Mouse (Mus musculus) myocyte (in vitro differentiated cells): ENCODE results near the gene Hoxc5. TPM values are rescaled to one million over a fixed set of nuclear protein-coding genes. Genes with fewer than 3 reads are reported as not detected.

Source experiments
- H3K27me3 ChIP-seq: one replicate; pipeline ENCODE4 v1.6.1; 2011; ENCODE audit not compliant: control insufficient read depth, insufficient read depth, insufficient read length
- H3K36me3 ChIP-seq: one replicate; pipeline ENCODE4 v1.6.1; 2011; ENCODE audit not compliant: control insufficient read depth, insufficient read depth
- H3K4me2 ChIP-seq: one replicate; pipeline ENCODE4 v1.6.1; 2011; ENCODE audit warnings: low read depth, control low read depth
- H3K4me3 ChIP-seq: one replicate; pipeline ENCODE4 v1.5.1; 2011; ENCODE audit warnings: mild to moderate bottlenecking, control low read depth, moderate library complexity
- H3K79me2 ChIP-seq: one replicate; pipeline ENCODE4 v1.6.1; 2011; ENCODE audit not compliant: control insufficient read depth, insufficient read depth
- H3ac ChIP-seq: one replicate; pipeline ENCODE4 v1.6.1; 2011; ENCODE audit not compliant: control insufficient read depth, insufficient read length
- CEBPB ChIP-seq: IDR thresholded peaks from 2 replicates; pipeline ENCODE4 v1.6.1; 2011; ENCODE audit warnings: mild to moderate bottlenecking, moderate library complexity; ENCODE audit not compliant: poor library complexity, insufficient read depth, severe bottlenecking
- E2F4 ChIP-seq: IDR thresholded peaks from one replicate; pipeline ENCODE4 v1.6.1; 2011; ENCODE audit warnings: mild to moderate bottlenecking, control low read depth, moderate library complexity; ENCODE audit not compliant: insufficient read depth
- MAX ChIP-seq: IDR thresholded peaks from one replicate; pipeline ENCODE4 v1.6.1; 2011; ENCODE audit warnings: low read depth, mild to moderate bottlenecking, control low read depth
- MYOD1 ChIP-seq, 3 experiments: IDR thresholded peaks; one replicate each; pipeline ENCODE4 v1.6.1; 2011; ENCODE audit warnings: control low read depth in 2 of 3, low read depth in 2 of 3, mild to moderate bottlenecking in 2 of 3, moderate library complexity in 1 of 3; ENCODE audit not compliant: insufficient read length in 2 of 3, control insufficient read depth in 1 of 3
- MYOG ChIP-seq, 3 experiments: IDR thresholded peaks; one replicate each; pipeline ENCODE4 v1.6.1; 2011; ENCODE audit warnings: control low read depth in 2 of 3, low read depth in 2 of 3, mild to moderate bottlenecking in 2 of 3; ENCODE audit not compliant: insufficient read length in 2 of 3, control insufficient read depth in 1 of 3, insufficient read depth in 1 of 3
- POLR2A ChIP-seq: IDR thresholded peaks from one replicate; pipeline ENCODE4 v1.6.1; 2011; ENCODE audit warnings: low read depth, mild to moderate bottlenecking, control low read depth, moderate library complexity; ENCODE audit not compliant: insufficient read length
- POLR2AphosphoS2 ChIP-seq: IDR thresholded peaks from one replicate; pipeline ENCODE4 v1.6.1; 2011; ENCODE audit warnings: low read depth, control low read depth; ENCODE audit not compliant: insufficient read length
- REST ChIP-seq: IDR thresholded peaks from one replicate; pipeline ENCODE4 v1.6.1; 2011; ENCODE audit warnings: mild to moderate bottlenecking, control low read depth, moderate library complexity; ENCODE audit not compliant: insufficient read depth, insufficient read length
- SRF ChIP-seq: IDR thresholded peaks from one replicate; pipeline ENCODE4 v1.6.1; 2011; ENCODE audit warnings: low read depth; ENCODE audit not compliant: control insufficient read depth, insufficient read length
- TCF12 ChIP-seq: IDR thresholded peaks from one replicate; pipeline ENCODE4 v1.6.1; 2011; ENCODE audit warnings: mild to moderate bottlenecking, control low read depth; ENCODE audit not compliant: poor library complexity, insufficient read depth, severe bottlenecking
- TCF3 ChIP-seq: IDR thresholded peaks from one replicate; pipeline ENCODE4 v1.6.1; 2011; ENCODE audit warnings: low read depth, control low read depth; ENCODE audit not compliant: insufficient read length
- USF1 ChIP-seq: IDR thresholded peaks from one replicate; pipeline ENCODE4 v1.6.1; 2011; ENCODE audit warnings: low read depth, mild to moderate bottlenecking, control low read depth, moderate library complexity
- polyA plus RNA-seq: library from polyadenylated mRNA; unstranded; fragments of >200 nt; fragmentation: generic; extraction: Trizol; gene quantifications from one replicate; pipeline ENCODE4 v1.2.1, GENCODE M21; 2012; ENCODE audit warnings: missing spikeins

Gene Hoxc5
- polyA plus RNA-seq, 1 experiment, result 1.2 TPM

DNA sequence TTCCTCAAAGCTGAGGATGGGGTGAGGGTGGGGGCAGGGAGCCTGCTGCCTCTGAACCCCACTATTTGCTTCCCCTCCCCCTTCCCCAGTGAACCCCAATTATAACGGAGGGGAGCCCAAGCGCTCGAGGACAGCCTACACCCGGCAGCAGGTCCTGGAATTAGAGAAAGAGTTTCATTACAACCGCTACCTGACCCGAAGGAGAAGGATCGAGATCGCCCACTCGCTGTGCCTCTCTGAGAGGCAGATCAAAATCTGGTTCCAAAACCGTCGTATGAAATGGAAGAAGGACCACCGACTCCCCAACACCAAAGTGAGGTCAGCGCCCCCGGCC is 68.3 kb downstream of the Hoxc5 start:
- no peaks in the 10 kb centered on the region for H3K36me3 ChIP-seq
- TF ChIP-seq MYOG (IDR thresholded peaks at IDR 0.05; ENCODE audit: control insufficient read depth in 1 of 3, insufficient read depth in 1 of 3, insufficient read length in 2 of 3, low read depth in 2 of 3) (no peak), REST (no peak), POLR2A (no peak), USF1 (no peak), CEBPB (no peak), SRF (no peak), MYOD1 (IDR thresholded peaks at IDR 0.05; ENCODE audit: control insufficient read depth in 1 of 3, insufficient read length in 2 of 3, low read depth in 2 of 3) (no peak), TCF12 (no peak), MAX (no peak), TCF3 (no peak), POLR2AphosphoS2 (no peak), E2F4 (no peak)
- no peaks in the 10 kb centered on the region for H3K79me2 ChIP-seq
- no peak overlapping the region for H3K4me2 ChIP-seq
- no peak overlapping the region for H3ac ChIP-seq
- H3K27me3 ChIP-seq, result no peaks in the 10 kb centered on the region
- no peak overlapping the region for H3K4me3 ChIP-seq

DNA sequence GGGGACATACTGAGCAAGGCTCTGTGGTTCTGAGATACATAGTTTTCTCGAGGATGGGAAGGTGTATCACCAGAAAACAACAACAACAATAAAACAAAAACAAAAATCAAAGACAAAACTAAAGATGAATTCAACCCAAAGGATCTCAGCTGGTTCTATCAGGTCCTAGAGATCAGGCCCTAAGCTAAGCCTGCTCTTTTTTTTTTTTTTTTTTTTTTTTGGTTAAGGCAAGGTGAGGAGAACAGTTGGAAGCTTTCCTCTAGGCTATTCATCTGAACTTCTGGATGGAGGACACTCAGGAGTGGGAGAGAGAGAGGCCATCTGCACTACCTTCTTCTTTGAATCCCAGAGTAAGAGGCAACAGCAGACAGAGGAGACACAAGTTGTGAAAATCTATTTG is 70.3 kb downstream of the Hoxc5 start:
- H3K27me3 ChIP-seq, result no peaks in the 10 kb centered on the region
- H3K4me3 ChIP-seq, result no peak overlapping the region
- no peak for TF ChIP-seq E2F4
- no peak for TF ChIP-seq SRF
- TF ChIP-seq MAX, result no peak
- no peak for TF ChIP-seq TCF12
- TF ChIP-seq MYOD1 (IDR thresholded peaks at IDR 0.05; ENCODE audit: control insufficient read depth in 1 of 3, insufficient read length in 2 of 3, low read depth in 2 of 3), result no peak
- no peak for TF ChIP-seq CEBPB
- TF ChIP-seq POLR2A, result no peak
- TF ChIP-seq USF1, result no peak
- no peak for TF ChIP-seq REST
- TF ChIP-seq POLR2AphosphoS2, result no peak
- H3K79me2 ChIP-seq, result no peaks in the 10 kb centered on the region
- no peaks in the 10 kb centered on the region for H3K36me3 ChIP-seq
- H3ac ChIP-seq, result no peak overlapping the region
- H3K4me2 ChIP-seq, result no peak overlapping the region

DNA sequence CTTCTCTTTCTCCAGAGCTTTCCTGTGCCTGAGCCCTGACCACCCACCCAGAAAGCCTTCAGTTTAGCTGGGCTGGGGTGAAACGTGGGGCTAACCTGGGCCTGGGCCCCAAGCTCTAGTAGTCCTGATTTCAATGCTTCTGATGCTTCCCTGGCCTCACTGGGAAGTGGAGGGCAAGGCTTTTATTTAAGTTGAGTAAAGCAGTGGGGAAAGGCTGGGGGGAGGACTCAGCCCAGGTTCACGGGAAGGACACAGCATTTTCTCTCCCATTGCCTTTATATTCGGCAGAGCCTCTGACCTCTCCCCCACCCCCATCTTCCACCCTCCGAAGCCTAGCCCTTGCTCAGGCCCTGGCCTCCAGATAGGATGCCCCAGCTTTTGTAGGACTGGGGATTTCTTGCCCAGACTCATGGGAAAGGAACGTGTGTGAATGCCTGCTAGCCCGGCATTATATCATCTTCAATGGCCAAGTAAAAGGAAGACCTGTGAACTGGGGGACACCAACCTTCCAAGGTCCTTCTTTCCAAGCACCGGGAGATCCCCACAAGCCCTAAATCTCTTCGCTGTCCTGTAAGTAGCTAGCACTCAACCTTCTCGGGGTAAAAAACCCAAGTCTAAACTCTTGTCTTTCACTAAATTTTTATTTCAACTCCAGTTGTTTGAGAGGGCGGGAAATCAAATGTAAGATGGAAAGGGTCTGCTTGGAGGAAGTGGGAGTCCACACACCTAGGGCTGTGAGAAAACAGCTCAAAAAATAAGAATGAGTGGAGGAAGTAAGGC is 71.6 kb downstream of the Hoxc5 start:
- H3ac ChIP-seq, result no peak overlapping the region
- H3K36me3 ChIP-seq, result no peaks in the 10 kb centered on the region
- H3K27me3 ChIP-seq, result no peaks in the 10 kb centered on the region
- no peak overlapping the region for H3K4me2 ChIP-seq
- no peak for TF ChIP-seq E2F4
- no peak for TF ChIP-seq SRF
- no peak for TF ChIP-seq MYOD1 (IDR thresholded peaks at IDR 0.05; ENCODE audit: control insufficient read depth in 1 of 3, insufficient read length in 2 of 3, low read depth in 2 of 3)
- no peak for TF ChIP-seq MYOG (IDR thresholded peaks at IDR 0.05; ENCODE audit: control insufficient read depth in 1 of 3, insufficient read depth in 1 of 3, insufficient read length in 2 of 3, low read depth in 2 of 3)
- TF ChIP-seq USF1, result no peak
- no peak for TF ChIP-seq TCF12
- no peak for TF ChIP-seq POLR2AphosphoS2
- TF ChIP-seq CEBPB, result no peak
- TF ChIP-seq POLR2A, result no peak
- no peak for TF ChIP-seq TCF3
- no peak for TF ChIP-seq REST
- no peak overlapping the region for H3K4me3 ChIP-seq
- H3K79me2 ChIP-seq, result no peaks in the 10 kb centered on the region

DNA sequence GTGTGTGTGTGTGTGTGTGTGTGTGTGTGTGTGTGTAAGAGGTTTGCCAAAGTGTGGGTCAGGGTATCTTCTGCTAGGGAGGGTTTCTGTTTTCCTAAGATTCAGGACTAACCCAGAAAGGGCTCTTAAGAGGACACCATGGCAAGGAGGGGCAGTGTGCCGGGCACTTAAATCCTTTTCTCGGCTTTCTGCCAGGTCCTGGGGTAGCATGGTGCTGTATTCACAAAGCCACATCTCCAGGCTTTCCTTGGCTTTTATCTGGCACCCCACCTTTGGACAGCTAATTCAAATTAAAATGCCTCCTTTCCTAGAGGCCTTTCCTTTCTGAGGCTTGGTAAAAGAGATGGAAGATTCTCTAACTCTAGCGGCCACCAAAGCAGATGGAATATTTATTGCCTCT is 72.4 kb downstream of the Hoxc5 start:
- Histone ChIP-seq H3K36me3 (no peaks in the 10 kb centered on the region), H3K79me2 (no peaks in the 10 kb centered on the region), H3K27me3 (no peaks in the 10 kb centered on the region), H3ac (no peak overlapping the region), H3K4me3 (no peak overlapping the region), H3K4me2 (no peak overlapping the region)
- TF ChIP-seq MYOD1 (IDR thresholded peaks at IDR 0.05; ENCODE audit: control insufficient read depth in 1 of 3, insufficient read length in 2 of 3, low read depth in 2 of 3), result no peak
- TF ChIP-seq USF1, result no peak
- TF ChIP-seq CEBPB, result no peak
- no peak for TF ChIP-seq MYOG (IDR thresholded peaks at IDR 0.05; ENCODE audit: control insufficient read depth in 1 of 3, insufficient read depth in 1 of 3, insufficient read length in 2 of 3, low read depth in 2 of 3)
- no peak for TF ChIP-seq POLR2A
- no peak for TF ChIP-seq REST
- no peak for TF ChIP-seq POLR2AphosphoS2
- TF ChIP-seq E2F4, result no peak
- TF ChIP-seq TCF3, result no peak
- TF ChIP-seq SRF, result no peak
- no peak for TF ChIP-seq TCF12
- no peak for TF ChIP-seq MAX
